Mouse (Mus musculus) CD8-positive naive resting alpha-beta T cell, adult 2 months (primary cell): Measurements from ENCODE around the gene Ncam1.

ENCODE experiments used
- DNase-seq, 2 experiments: peaks; one replicate each; pipeline ENCODE4 v3.0.0; 2022; ENCODE audit warnings: low read depth in 2 of 2, low spot score in 2 of 2

Ncam1 gene

GRCm38 (mm10) chr9:49755214-49755613 lies 43.5 kb downstream of the Ncam1 start:
- DNase-seq: no peak

DNA sequence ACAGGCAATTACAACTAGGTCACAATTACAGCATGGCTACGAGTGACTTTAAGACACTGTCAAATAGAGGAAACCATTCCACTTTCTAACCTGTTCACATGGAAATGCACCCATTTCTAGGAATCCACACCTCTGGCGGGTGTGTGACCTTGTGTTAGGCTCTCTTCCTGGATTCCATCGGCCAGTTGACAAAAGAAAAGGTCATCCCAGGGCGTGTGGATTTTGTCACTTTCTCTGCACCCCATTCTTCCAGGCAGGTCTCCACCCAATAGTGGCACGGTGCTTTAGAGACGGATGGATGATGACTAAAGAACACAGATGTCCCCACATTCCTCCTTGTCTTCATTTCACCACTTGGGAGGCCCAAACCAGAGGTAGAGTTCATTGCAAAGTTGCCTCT lies 47.3 kb downstream of the Ncam1 start:
- DNase-seq: no peak

DNA sequence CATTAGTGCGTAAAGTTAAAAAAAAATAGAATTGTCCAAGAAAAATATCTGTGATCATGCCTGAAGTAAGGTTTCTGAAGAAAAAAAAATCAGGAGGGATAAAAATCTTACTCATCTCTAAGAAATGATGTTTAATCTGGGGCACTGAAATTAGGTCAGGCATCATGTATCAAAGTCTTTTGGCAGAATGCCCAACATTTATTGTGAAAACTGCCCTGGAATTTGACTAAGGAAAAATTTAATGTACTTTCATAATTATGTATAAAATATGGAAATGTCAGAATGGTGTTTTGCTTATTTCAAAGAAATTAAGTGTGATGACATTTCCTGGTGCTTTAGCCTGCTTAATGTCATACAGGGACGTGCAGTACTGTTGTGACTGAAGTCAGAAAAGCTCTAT lies 52.5 kb downstream of the Ncam1 start:
- no peak for DNase-seq

GRCm38 (mm10) chr9:49745696-49746095 lies 53.0 kb downstream of the Ncam1 start:
- DNase-seq: no peak

DNA sequence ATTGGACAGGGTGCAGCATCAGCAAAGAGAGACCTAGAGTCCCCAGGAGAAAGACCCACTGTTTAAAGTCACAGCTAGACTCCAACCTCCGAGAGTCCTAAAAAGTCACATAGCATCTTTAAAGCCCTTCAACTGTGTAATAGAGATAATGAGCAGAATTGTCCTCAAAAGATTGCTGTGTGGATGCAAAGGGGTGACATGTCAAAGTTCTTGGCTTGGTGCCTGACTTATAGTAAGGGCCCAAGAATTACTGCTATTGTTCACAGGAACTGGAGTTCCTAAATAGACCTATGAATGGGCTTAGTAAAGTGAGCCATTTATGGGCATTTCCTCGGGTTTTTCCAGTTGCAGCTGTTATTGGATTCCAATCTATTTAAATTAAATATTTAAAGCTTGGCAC lies 54.4 kb downstream of the Ncam1 start:
- no peak for DNase-seq

GRCm38 (mm10) chr9:49739935-49740334 lies 58.8 kb downstream of the Ncam1 start:
- DNase-seq: no peak

DNA sequence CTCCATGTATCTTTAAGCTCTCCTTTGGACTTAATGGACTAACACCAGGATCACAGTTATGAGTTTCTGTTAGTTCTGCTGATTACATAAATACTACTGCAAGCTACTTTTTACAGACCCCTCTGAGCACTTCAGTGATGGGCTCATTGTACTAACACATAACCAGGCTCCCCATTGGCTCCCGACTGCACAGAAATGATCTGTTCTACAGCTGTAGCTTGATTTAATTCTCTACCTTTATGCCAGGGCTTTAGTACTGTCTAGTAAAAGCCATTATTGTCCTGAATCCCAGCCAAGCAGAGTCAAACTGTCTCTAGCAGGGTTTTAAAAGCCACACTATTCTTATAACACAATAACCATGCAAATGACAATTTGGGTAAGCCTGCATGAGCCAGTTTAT lies 60.2 kb downstream of the Ncam1 start:
- no peak for DNase-seq

- no peak for DNase-seq
Observed at GRCm38 (mm10) chr9:49737166-49737565, 61.6 kb downstream of the Ncam1 start.

- DNase-seq: no peak
Observed at GRCm38 (mm10) chr9:49734348-49735007, 64.2 kb downstream of the Ncam1 start.

DNA sequence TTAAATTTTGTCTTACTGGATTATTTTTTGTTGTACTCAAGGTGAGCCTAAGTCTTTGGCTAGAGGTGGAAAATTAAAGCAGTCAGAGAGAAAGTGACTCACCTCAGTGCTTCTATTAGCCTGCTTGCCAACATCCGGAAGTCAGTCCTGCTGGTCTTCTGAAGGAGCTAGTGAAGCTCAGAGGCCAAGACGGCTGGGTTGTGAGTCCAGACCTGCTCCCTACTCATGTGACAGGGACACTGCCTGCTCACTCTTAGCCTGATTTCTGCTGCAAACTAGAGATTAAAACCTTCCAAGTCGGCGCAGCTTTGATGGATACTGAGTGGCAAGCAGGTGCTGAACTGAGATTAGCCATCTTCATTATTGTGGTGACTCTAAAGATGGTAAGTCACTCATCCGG lies 65.0 kb downstream of the Ncam1 start:
- DNase-seq: no peak

DNA sequence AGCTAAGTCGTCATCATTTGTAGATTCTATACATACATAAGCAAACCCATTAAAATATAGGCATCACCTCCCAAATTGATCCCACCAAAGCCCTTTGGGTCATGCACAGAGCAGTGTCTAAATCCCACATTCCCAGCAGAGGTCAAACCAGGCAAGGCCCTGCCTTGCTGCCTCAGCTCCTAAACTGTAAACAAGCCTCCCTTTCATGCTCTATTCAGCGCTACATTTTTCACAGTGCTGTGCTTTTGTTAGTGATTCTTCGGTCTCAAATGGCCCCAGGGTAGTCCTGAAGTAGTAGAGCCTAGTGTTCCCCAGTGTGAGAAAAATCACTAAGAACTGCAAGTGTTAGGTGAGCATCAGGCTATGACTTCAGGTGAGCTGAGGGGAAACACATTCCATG lies 69.2 kb downstream of the Ncam1 start:
- no peak for DNase-seq

- DNase-seq: no peak
Observed at GRCm38 (mm10) chr9:49728211-49728610, 70.5 kb downstream of the Ncam1 start.

- DNase-seq: no peak
Observed at GRCm38 (mm10) chr9:49722765-49723164, 76.0 kb downstream of the Ncam1 start.

DNA sequence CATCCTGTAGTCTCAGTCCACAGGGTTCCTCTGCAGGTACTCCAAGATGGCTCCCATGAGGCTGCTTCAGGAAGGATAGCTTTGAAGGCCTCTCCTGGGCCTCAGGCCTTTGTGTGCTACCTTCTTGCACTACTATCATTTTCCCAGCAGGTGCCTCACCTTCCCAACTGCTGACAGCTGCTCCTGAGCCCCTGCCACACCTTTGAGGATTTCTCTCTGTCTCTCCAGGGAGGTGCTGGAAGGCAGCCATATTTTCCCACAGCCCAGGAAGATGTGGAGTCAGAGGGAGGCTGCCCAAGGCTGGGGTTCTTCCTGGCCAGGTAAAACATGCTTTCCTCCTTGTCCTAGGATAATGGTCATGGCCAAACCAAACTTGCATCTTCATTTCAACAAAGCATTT lies 83.6 kb downstream of the Ncam1 start:
- DNase-seq: no peak

- no peak for DNase-seq
Observed at GRCm38 (mm10) chr9:49714091-49714490, 84.6 kb downstream of the Ncam1 start.

- DNase-seq: no peak
Observed at GRCm38 (mm10) chr9:49707646-49708045, 91.1 kb downstream of the Ncam1 start.

DNA sequence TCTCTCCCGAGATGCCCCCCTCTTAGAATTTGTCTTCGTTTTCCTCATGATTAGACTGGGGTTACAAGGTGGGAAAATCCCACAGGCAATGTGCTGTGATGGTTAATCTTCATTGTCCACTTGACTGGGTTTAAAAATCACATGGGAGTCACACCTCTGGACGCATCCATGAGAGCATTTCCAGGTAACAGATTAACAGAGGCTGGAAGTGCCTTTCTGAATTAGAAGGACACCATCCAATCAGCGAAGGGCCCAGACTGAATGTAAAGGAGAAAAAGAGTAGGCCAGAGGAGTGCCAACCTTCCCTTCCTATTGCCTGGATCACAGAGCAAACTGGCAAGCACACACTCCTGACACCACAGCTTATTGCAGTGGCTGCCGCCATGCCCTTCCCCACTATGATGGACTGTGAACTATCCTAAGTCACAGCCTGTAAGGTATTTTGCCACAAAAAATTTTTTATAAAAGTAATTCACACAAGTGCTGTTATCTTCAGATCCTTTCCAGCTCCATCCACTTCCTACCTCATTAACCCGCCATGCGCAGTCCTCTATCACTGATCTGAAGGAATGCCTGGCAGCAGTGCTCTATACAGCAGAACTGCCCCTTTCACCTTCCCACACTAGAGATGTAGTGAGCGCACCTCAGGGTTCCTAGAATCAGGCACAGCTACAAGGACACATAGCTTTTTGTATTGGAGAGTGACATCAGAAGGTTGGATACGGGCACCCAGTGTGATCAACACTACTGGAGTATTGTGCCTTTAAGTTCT lies 94.3 kb downstream of the Ncam1 start:
- no peak for DNase-seq

GRCm38 (mm10) chr9:49695371-49695770 lies 103.4 kb downstream of the Ncam1 start:
- DNase-seq: no peak

DNA sequence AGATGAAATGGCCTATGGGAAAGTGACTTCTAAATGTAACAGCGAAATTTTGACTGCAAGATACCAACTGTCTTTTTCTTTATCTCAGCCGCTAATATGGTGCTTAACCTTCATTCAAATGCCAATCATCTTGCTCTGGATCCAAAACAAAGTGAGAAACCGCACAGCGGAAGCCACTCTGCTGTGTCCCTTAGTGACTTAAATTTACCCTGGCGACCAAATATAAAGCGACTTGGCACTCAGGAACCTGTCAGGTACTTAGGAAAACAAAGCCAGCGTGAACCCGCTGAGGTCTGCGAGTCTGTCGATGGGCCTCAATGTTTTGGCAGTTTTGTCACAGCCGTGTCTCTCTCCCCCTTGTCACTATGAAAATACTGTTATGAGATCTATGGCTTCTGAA lies 105.9 kb downstream of the Ncam1 start:
- DNase-seq: no peak

DNA sequence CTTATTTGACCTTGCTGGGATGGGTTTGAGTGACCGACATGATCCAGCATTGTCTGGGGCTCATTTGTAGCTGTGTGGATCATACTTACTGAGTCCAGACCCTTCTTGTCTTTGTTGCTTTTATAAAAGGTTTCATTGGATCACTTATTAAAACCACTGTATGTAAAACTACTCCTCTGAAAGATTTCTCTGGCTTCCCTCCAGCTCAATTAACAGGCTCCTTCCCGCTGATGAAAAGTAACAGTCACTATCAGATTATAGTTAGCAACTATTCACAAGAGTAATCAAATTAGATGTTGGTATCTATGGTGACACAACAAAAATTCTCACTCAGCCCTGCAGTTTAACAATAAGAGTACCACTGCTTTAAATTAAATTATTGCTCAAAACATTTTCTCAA lies 107.4 kb downstream of the Ncam1 start:
- DNase-seq: no peak

DNA sequence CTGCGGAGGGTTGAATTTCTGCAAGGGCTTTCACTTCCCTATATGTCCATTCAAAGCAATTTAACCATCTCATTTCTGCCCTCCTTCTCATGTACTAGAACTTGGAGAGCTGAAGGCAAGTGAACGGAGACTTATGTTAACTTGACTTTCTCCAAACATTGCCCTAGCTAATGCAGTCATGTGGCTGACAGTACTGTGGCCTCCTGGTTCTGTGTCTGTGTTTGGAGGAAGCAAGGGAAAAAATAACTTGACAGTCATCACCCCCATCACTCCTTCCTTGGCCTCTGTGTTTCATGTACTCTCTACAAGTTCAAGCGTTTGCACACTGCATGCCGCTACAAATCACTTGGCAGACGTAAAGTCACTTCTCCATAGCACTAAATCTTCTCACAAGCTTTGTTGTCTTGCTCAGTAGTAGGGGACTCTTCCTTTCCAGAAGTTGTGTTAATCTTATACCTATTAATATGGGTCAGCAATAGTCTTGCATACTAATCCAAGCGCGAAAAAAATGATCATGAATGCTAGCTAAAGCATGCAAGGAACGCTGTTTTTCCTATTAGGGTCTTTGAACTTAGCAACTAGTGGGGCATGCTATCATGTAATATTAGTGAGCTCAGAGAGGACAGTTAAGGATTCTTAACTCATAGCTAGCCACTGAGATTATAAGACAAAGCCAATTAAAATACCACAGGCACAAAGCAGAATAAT lies 115.0 kb downstream of the Ncam1 start:
- DNase-seq: no peak

DNA sequence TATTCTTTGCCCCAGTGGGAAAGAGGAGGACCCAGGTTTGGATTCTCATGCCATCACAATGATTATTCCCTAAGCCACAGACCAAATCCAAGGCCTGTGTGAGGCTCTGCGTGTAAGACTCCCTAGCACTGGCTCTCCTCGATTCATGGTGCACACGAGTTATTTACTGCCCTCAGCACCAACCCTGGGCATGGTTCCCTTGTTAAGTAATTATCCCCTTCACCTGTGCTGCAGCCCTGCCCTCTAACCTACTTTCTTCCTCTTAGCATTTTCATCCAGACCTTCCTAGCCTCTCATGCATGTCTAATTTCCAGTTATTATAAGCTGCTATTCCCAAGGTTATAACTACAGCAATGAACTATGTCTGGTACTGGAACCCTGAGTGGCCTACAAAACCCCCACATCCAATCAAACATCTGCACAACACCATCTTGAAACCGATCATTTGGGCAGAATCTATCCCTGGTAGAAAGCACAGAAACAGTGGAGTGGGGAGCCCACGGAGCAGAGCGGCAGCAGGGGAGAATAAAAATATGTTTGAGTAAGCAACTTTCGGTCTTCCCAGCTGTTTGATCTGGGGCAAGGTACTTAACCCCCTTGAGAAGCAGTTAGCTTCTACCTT lies 116.8 kb downstream of the Ncam1 start:
- DNase-seq: no peak
